Mouse (Mus musculus): ENCODE measurements around the gene Tjp1.
A peak's percentile ranks its signal among the peaks of the same experiment; 100 is the strongest.

Gene Tjp1

DNA sequence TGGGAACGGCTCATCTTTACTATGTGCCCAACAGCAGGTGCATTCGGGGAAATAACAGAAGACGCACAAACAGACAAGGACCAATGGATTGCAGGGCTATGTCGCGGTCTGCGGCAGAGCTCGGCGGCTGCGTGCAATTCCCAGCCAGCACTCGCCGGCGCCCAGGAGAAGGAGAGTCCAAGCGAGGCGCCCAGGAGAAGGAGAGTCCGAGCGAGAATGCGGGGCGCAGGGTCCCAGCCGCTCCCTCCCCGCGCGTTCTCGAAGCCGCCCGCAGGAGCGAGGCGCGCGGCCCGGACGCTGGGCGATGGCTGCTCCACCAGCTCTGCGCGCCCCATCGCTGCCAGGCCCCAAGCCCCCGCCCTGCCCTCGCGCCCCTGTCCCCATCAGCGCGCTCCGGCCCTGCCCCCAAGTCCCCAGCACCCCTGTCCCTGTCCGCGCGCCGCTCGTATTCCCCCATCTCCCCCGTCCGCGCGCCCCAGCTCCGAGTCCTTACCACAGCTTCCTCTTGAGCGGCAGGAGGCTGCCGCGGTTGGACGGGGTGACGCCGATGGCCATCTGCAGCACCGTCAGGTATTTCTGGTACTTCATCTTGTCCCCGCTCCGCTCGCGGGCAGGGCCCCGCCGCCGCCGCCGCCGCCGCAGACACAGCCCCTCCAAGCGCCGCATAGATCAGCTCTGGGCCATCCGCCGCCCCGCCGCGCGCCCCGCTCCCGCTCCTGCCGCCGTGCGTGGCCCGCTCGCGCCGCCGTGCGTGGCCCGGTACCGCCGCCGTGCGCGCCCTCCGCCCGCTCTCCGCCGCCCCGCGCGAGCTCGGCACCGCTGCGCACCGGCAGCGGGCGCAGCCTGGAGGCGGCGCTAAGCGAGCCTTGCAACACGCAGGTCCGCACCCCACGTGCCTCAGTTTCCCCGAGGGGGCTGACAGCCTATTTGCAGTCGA is at the start of gene Tjp1:
Gene Tjp1 (minus strand): TSS at position 711 of the 937 bp plus-strand sequence.
- DNase-seq (ENCODE audit: extremely low spot score, low spot score), result peak; percentile 63

DNA sequence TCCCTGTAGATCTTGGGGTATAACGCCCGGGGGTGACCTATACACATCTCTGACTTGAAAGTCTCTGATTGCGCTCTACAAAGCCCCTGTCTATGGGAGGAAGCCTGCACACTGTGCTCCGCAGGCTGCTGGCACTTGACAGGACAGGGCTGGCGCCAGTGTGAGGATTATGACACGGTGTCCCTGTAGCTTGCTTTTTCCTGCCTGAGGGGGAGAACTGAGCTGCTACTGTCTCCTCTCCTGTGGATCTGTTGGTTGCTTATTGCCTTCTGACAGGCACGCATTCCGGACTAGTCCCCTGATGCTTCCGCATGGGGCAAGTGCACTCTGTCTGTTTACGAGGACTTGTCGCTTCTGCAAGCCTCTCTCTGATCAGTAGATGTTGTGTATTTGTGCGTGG is 49.5 kb upstream of the Tjp1 start:
- DNase-seq (ENCODE audit: extremely low spot score, low spot score), result peak; percentile 15

DNA sequence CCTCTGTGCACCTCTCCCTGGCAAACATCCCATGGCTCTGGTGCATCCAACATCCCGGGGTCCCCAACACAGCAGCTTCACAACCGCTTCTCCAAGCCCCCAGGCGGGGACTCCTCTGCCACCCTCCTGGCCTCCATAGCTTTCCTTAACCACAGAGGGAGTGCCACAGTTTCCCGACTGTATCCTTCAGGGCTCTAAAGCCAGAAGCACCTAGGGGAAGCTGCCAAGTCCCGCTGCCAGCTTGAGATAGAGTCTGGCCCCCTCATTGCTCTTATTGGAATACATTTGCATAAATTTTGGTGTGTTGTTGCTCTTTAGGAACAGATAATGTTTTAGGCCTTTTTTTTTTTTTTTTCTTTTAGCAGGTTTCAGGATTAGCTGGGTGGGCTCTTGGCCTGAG is 45.1 kb upstream of the Tjp1 start:
- no peak for DNase-seq (ENCODE audit: extremely low spot score, low spot score)

DNA sequence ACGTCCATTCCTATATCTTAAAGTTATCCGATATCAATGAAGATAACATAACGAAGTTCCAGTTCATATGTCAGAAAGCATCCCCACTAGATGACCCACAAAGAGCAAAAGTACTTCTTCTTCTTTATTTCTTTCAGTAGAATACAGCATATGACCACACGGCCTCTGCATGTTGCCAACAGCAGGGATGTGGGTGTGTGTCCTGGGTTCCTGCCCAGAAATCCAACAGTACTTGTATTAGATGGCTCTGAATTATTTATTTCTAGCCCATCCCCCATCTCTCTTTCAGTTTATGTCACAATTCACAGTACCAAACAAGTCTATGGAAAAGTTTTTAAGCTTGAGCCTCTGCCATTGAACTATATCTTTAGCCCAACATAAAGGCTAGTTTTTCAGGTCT is 43.1 kb upstream of the Tjp1 start:
- no peak for DNase-seq (ENCODE audit: extremely low spot score, low spot score)

DNA sequence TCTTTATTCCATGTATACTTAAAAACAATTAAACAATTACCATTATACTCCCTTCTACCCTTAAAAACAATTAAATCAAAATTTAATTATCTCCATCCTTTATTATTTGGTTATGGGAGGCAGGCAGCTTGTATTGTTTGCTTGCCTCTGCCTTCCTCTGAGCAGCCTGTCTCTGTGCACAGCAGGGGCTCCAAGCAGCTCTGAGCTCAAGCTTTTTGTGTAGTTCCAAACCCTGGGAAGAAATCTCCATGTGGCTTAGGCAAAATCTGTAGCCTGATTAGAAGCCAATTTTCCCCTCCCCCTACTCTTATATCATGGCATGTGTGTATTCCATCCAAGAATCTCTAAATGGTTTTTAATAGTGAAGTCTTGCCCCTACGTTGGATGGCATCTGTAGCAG is 28.4 kb upstream of the Tjp1 start:
- no peak for DNase-seq (ENCODE audit: extremely low spot score, low spot score)

DNA sequence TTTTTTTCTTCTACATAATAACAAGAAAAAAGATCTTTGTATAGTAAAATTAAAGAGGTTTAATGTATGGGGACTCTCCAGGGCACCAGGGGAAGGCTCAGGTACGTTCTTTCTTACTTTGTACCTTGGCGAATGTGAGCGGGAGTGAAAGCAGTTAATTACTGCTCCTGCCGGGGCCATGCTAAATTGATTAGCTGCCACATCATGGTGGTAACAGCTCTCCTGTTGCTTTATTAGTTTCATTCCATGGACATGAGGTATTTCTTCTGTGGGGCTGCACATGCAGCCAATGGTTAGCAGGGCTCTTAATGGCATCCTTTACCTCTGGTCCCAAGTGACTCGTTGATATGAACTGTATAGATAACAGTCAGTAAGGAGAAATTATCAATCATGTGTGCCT is 18.2 kb upstream of the Tjp1 start:
- DNase-seq (ENCODE audit: extremely low spot score, low spot score), result no peak

DNA sequence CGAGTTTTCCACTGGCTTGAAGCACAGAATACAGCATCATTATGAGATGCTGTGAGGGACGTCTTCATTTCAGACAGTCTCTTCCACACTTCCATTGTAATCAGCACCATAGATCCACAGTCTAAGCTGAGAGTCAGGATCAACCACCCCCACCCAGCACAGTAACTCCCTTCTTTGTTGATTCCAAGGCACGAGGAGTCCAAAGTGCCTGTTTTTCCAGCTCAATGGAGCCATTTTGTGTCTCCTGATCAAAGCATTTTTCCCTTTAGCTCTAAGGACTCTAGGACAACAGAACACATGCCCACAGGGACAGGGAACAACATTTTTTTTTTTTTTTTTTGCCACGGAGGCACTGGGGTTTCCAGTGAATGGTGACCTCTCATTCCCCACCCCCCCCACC is 5.1 kb upstream of the Tjp1 start:
- no peak for DNase-seq (ENCODE audit: extremely low spot score, low spot score)

DNA sequence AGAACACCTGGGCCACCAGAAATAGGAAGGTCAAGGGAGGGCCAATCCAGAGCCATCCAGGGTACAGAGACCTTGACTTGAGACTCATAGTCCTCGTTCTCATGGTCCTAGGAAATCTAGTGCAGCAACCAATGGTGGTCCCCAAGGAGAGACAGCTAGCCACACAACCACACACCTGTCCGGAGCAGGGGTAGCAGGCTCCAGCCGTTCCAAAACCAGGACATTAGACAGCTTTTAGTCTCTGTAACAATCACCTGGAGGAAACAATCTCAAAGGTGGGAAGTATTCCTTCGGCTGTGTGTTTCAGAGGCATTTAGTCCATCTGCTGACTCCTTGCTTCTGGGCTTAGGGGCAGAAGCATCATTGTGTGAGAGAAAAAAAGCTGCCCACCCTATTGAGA is 4.5 kb downstream of the Tjp1 start:
- no peak for DNase-seq (ENCODE audit: extremely low spot score, low spot score)

DNA sequence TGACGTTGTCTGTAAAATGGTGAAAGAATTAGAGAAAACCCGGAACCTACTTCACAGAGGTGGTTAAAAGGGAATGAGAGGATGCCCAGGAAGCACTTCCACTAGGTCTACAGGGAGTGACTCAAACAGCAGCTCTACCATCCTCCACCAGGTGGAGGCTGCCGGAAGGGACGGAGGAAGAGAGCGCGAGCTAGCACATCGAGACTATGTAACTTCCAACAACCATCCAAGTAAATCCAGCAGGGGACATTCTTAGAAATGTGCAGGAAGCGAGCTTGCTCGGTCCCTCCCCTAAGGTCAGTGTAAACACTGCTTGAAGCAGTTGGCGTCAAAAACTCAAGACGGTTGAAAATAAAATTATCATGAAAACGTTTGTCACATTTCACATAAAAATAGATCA is 5.1 kb downstream of the Tjp1 start:
- DNase-seq (ENCODE audit: extremely low spot score, low spot score), result no peak

DNA sequence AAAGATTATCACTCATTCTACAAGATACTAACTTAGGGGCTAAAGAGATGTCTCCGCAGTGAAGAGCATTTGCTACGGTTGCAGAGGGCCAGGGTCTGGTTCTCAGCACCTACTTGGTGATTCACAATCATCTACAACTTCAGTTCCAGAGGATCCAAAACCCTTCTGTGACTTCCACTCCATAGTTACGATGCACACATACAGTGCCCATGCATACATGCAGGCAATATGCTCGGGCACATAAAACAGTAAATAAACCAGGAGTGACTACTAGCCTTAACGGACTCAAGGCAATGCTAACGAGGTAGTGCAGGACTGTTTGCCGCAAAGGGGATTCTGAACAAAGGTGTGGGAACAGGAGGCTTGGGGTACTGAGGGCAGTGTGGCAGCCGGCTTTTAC is 7.0 kb downstream of the Tjp1 start:
- no peak for DNase-seq (ENCODE audit: extremely low spot score, low spot score)

DNA sequence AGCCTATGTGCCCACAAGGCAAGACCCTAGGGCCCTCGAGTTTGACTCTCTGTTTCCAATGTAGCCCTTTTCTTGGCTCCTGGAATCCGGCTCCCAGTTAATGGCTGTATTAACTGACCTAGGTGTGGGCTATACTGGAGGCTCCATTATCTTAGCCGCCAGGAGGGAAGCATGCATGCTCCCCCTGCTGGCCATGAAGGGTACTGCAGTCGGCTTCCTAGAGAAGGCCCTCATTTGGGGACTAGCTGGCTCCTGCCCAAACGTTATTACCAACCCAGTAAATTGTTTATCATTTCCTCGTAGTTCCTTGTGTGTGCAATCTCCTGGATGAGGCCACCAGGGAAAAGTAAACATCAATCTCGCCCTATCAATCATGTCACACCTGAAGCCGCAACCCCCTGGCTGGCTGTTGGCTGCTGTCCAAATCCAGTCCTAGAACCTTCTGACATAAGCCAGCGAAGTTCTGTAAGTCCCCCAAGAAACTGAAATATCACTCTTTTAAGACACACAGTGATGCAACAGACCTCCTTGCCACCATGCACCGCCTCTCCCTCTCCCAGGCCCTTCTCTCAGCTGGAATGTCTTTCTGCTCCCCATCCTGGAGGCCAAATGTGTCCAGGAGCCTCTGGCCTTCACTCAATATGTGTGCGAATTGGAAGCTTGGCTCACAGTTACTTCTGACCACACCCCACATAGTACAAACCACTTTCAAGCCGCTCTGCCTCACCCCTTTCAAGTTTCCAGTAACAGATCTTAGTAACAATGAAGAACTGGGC is 7.6 kb downstream of the Tjp1 start:
- DNase-seq (ENCODE audit: extremely low spot score, low spot score), result peak; percentile 86

DNA sequence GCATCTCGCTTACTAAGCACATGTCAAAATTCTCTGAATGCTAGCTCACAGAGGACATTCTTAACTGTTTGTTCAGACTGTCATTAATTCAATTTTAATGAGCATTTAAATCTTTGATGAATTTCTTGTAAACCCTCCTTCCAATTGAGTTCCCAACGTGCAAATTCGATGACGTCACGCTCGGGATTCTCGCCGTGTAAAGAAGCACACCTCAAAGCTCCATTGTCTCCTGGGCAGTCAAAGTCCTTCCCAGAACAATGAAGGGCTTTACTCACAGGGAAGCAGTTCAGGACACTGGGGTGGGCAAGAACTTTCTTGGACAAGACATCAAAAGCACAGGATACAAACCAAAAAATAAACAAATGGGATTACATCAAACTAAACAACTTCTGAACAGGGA is 10.7 kb downstream of the Tjp1 start:
- no peak for DNase-seq (ENCODE audit: extremely low spot score, low spot score)

DNA sequence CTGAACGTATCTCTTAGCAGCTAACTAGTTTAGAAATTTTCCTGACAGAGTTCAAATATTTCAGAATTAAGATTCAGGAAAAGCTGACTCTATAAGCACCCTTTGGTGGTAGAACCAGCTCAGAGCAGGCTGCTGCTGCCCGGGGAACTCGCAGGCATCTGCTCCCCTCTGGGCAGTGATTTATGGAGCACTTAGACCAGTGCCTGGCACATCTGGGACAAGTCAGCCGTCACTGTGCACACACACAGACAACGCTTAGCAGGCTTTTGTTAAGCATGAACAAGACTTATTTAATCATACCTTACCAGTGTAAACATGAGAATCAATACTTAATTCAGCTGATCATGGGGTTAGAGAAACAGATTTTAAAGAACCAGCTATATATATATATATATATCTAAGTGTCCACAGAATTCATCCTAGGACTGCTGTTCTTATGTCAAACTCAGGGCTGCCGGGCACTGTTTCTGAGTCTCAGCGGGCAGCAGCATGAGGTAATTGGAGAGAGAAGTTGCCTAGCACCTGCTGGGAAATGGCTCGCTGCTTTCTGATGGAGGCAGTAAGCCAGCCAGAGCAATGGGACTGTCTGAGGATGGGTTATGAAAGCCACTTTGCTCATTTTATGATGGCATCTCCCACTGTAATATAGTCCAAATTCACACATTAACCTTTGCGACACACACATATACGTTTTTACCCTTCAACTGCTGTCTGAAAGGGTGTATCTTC is 14.0 kb downstream of the Tjp1 start:
- peak; percentile 30 for DNase-seq (ENCODE audit: extremely low spot score, low spot score)

DNA sequence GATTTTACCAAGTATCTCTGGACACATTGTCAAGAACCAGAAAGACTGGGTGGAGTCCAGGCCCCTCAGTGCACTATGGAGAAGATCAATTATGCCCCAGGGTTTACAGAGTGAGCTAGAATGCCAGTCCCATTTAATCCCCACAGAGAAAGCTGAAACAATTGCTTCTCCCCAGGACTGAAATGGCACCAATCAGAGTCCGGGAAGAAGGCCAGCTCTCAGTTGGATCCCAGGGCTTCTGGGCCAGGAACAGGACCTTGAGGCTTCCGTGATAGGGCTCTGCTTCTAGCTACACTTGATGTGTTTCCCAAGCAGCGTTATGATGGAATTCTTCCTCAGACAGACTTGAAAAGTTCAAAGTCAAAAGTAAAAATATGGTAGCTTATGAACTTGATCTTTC is 18.2 kb downstream of the Tjp1 start:
- DNase-seq (ENCODE audit: extremely low spot score, low spot score), result no peak

DNA sequence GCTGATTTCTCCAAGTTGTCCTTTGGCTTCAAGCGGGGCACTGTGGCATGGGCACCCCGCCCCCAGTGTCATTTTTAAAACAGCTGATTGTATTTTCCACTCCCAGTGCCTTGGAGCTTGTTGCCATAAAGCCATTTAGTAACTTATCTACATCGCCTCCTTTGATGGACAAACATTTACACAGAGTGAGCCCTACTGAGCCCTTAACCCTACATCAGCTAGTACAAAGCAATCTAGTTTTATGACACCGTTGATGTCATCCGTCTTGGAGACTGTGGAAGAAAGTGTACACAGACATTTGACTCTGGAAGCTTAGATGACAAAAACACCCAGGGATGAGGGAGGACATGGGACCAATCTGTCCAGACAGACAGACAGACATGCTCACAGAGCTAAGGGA is 20.2 kb downstream of the Tjp1 start:
- DNase-seq (ENCODE audit: extremely low spot score, low spot score), result no peak

DNA sequence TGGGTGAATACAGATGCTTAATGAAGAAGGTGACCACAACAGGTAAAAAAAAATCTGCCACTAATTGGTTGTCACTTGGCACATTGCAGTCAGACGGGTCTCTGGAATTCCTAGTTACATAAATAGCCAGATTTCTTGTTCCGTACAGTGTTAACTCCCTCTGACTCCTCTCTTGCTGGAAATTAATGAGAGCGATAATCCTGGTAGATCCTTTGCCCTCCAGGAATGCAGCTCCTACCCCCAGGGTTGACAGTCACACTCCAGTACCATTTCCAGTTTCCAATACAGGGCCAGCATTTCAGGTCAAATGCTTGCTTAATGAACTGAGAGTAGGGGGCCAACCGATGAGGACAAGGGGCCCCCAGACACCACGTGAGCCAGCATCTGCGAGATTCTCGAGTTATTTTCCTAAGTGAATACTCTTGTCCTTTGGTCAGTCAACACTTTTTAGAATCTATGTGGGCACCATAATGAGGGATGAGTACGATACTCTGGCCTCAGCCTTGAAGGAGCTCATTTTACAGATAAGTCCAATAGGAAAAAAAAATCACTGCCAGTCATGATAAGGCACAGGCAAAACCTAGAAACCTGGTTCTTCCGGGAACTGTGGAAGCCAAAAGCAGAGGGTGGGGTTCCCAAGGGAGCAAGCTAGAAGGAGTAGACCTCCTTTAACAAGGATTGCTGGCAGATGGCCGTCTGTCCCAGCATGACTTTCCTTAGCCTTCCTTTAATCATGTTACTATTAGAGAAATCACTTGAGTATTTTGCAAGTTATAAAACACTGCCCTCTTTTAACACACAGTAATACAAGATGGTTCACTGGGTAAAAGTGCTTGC is 24.9 kb downstream of the Tjp1 start:
- DNase-seq (ENCODE audit: extremely low spot score, low spot score), result no peak

DNA sequence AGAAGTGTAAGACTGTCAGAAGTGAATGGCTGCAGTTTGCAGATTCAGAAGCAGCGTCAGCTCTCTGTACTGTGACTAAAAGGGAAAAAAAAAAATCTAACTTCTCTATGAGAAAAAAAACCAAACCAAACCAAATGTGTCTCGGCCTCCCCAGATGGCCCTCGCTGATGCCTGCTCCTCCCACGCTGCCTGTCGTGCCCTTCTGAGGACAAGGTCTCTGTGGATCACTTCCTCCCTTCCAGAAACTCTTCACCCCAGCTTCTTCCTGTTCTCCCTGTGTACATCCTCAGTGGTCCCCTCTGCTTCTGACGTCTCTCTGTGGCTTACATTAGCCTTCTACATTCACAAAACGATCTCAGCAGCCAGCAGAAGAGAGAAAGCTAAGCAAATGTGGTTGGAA is 26.8 kb downstream of the Tjp1 start:
- DNase-seq (ENCODE audit: extremely low spot score, low spot score), result no peak

DNA sequence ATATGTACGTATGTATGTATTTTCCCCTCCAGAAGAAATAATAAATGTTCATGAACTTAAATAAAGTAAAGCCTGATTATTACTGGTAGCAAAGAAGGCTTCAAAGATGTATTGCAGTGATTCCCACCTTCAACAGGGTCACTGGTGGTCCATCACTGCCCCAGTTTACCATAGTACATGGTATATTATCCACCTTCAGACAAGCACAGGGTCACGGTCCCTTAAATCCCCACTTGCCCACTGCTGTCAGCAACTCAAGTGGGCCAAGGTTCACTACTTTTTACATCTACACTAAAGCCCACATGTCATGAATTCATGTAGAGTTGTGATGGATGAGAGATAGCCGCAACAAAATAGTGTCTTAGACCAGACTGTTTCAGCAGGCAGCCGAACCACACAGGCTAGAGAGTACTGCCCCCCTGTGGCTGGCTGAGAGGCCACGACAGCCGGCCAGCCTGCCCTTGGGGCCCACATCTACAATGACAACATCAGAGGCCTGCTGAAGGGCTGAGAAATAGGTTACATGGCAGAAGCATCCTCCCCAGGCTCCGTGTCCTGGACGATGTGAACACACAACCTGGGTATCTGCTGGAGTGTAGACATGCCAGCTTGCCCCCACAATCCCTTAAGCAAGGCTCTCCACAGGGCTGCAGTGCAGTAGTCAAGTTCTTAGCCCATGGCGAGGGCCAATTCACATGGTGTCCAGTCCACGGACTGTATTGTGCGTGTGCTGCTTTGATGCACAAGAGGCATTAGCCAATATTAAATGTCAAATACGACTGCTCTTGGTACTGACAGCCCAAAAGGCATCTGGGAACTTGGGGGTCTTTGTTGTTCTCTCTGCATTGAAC is 29.6 kb downstream of the Tjp1 start:
- DNase-seq (ENCODE audit: extremely low spot score, low spot score), result peak; percentile 74

DNA sequence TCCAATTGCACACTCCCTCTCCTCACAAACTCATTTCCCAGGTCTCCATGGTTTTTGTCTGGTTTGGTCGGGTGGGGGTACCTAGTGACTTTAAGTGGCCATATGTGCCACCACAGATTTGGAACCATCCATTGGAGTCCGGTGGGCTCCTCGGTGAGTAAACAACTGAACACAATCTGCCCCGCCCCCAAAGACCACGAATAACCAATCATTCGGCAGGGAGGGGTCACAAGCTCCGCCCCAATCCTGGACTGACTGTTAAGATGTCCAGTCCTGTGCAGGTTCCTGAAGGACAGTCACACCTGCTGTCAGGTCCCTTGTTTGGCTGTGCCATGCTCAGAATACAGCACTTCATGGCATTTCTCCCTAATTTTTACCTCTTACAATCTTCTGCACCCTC is 37.1 kb downstream of the Tjp1 start:
- no peak for DNase-seq (ENCODE audit: extremely low spot score, low spot score)

DNA sequence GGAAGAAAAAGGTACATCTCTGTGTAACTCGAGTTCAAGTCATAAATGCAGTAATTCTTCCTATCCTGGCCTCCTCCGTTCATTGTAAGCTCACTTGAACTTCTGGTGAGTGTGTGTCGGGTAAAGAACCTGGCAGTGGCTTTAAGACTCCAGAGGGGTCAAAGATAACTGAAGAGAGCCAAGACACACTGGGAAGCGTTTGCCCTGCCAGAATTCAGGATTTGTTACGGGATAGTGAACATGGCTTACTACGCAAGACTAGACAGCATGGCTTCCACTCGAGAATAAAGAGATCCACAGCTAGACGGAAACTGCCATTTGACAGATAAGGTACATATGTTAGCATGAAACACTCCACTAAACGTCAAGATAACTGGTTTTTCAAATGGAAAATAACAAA is 37.8 kb downstream of the Tjp1 start:
- DNase-seq (ENCODE audit: extremely low spot score, low spot score), result no peak

Measured in neural tube, embryonic 10.5 days (tissue).